Mouse (Mus musculus) lung, adult 2 months (tissue): ENCODE results near the gene Ankrd6. TPM values are rescaled to one million over a fixed set of nuclear protein-coding genes. Genes with fewer than 3 reads are reported as not detected.

Source experiments
- DNase-seq: peaks from one replicate; pipeline ENCODE4 v3.0.0; 2022
- H3K4me1 ChIP-seq: fragments of 200-500 bp; 2 replicates; pipeline ENCODE4 v1.6.1; 2011; ENCODE audit warnings: low read length; ENCODE audit not compliant: control insufficient read depth, insufficient read depth
- H3K4me3 ChIP-seq: fragments of 200-500 bp; replicated peaks from 2 replicates; pipeline ENCODE3; 2011; ENCODE audit warnings: low read depth, mild to moderate bottlenecking, control low read depth, low read length; ENCODE audit errors: extremely low read depth
- CTCF ChIP-seq: fragments of 200-500 bp; IDR thresholded peaks from 2 replicates; pipeline ENCODE4 v1.5.1; 2011; ENCODE audit warnings: mild to moderate bottlenecking, low read length, control low read depth; ENCODE audit not compliant: insufficient read depth
- POLR2A ChIP-seq: fragments of 200-500 bp; IDR thresholded peaks from 2 replicates; pipeline ENCODE4 v1.6.1; 2011; ENCODE audit warnings: low read depth, mild to moderate bottlenecking, control low read depth, low read length, borderline replicate concordance; ENCODE audit errors: extremely low read depth
- WGBS: fragments of 180-500 bp; shearing (Covaris S2); methylation state at CpG from one replicate; pipeline ENCODE4 v1.1.7; 2018; 5-methylcytosine and 5-hydroxymethylcytosine counted together
- polyA plus RNA-seq: library from polyadenylated mRNA; depleted of rRNA; stranded (reverse); fragments of >200 nt; gene quantifications from 2 replicates; pipeline ENCODE4 v1.2.3, GENCODE M21; 2012; rRNA removed

Gene Ankrd6
- polyA plus RNA-seq, 1 experiment = 0.72 TPM

- TF ChIP-seq CTCF = no peak
- no peak for TF ChIP-seq POLR2A
- no peaks in the 10 kb centered on the region for H3K4me1 ChIP-seq
- WGBS = 83% methylated on average over 2 of the region's 2 CpGs
- H3K4me3 ChIP-seq = no peak overlapping the region
- no peak for DNase-seq
These were observed 193.2 kb downstream of the Ankrd6 start for GRCm38 (mm10) chr4:32757430-32757829.

Other genes with a start within 250 kb of the Ankrd6 start
- 8.3 and 10.3 TPM in 2 replicates for gene Lyrm2, start 150.6 kb downstream of the Ankrd6 start, polyA plus RNA-seq
- 1.8 and 3.4 TPM in 2 replicates for gene Rragd, start 32.2 kb upstream of the Ankrd6 start, polyA plus RNA-seq
- gene Ube2j1, start 80.6 kb upstream of the Ankrd6 start, polyA plus RNA-seq = 14.9 and 17.9 TPM in 2 replicates
- gene Gabrr2, start 112.2 kb upstream of the Ankrd6 start, polyA plus RNA-seq = 1.3 TPM in 2 replicates
- 0.06 TPM in 1 of 2 replicates, not detected in the other for gene Gabrr1, start 181.7 kb upstream of the Ankrd6 start, polyA plus RNA-seq
- gene Pm20d2, start 238.9 kb upstream of the Ankrd6 start, polyA plus RNA-seq = 4.7 and 5.5 TPM in 2 replicates